Mouse (Mus musculus) lung, adult 2 months (tissue): Measurements from ENCODE around the gene Faap100. TPM values are rescaled to one million over a fixed set of nuclear protein-coding genes. Genes with fewer than 3 reads are reported as not detected.

Experiments
- DNase-seq: peaks from one replicate; pipeline ENCODE4 v3.0.0; 2022
- H3K4me1 ChIP-seq: fragments of 200-500 bp; 2 replicates; pipeline ENCODE4 v1.6.1; 2011; ENCODE audit warnings: low read length; ENCODE audit not compliant: control insufficient read depth, insufficient read depth
- H3K4me3 ChIP-seq: fragments of 200-500 bp; replicated peaks from 2 replicates; pipeline ENCODE3; 2011; ENCODE audit warnings: low read depth, mild to moderate bottlenecking, control low read depth, low read length; ENCODE audit errors: extremely low read depth
- CTCF ChIP-seq: fragments of 200-500 bp; IDR thresholded peaks from 2 replicates; pipeline ENCODE4 v1.5.1; 2011; ENCODE audit warnings: mild to moderate bottlenecking, low read length, control low read depth; ENCODE audit not compliant: insufficient read depth
- POLR2A ChIP-seq: fragments of 200-500 bp; IDR thresholded peaks from 2 replicates; pipeline ENCODE4 v1.6.1; 2011; ENCODE audit warnings: low read depth, mild to moderate bottlenecking, control low read depth, low read length, borderline replicate concordance; ENCODE audit errors: extremely low read depth
- WGBS: fragments of 180-500 bp; shearing (Covaris S2); methylation state at CpG from one replicate; pipeline ENCODE4 v1.1.7; 2018; 5-methylcytosine and 5-hydroxymethylcytosine counted together
- polyA plus RNA-seq: library from polyadenylated mRNA; depleted of rRNA; stranded (reverse); fragments of >200 nt; gene quantifications from 2 replicates; pipeline ENCODE4 v1.2.3, GENCODE M21; 2012

The Faap100 gene
- polyA plus RNA-seq, 1 experiment: 67.1 TPM

- TF ChIP-seq CTCF (no peak), POLR2A (peak; percentile 37; the same call in 1 of the 2 replicates)
- peaks cover 11% of the 10 kb centered on the region for H3K4me1 ChIP-seq
- WGBS: 3% methylated on average over 40 of the region's 40 CpGs
- no peak for DNase-seq
- H3K4me3 ChIP-seq: peak overlapping the region; percentile 86
These were observed 443 bp downstream of the Faap100 start for GRCm38 (mm10) chr11:120378031-120378610.

GRCm38 (mm10) chr11:120377337-120377736, 1.2 kb downstream of the Faap100 start:
- TF ChIP-seq POLR2A (no peak), CTCF (no peak)
- Histone ChIP-seq H3K4me1 (peaks cover 11% of the 10 kb centered on the region), H3K4me3 (no peak overlapping the region)
- WGBS: 55% methylated on average over 10 of the region's 10 CpGs
- DNase-seq: no peak

- Histone ChIP-seq H3K4me3 (no peak overlapping the region), H3K4me1 (peaks cover 11% of the 10 kb centered on the region)
- TF ChIP-seq POLR2A (no peak), CTCF (no peak)
- WGBS: 89% methylated on average over 17 of the region's 17 CpGs
- DNase-seq: no peak
These were observed 2.0 kb downstream of the Faap100 start for GRCm38 (mm10) chr11:120376302-120377160.

- TF ChIP-seq CTCF (no peak), POLR2A (no peak)
- DNase-seq: no peak
- 95% methylated on average over 10 of the region's 10 CpGs for WGBS
- Histone ChIP-seq H3K4me3 (no peak overlapping the region), H3K4me1 (peaks cover 11% of the 10 kb centered on the region)
These were observed 3.2 kb downstream of the Faap100 start for GRCm38 (mm10) chr11:120375324-120375723.

- H3K4me1 ChIP-seq: peaks cover 10% of the 10 kb centered on the region
- TF ChIP-seq CTCF (no peak), POLR2A (no peak)
- peak; percentile 46 for DNase-seq
- H3K4me3 ChIP-seq: no peak overlapping the region
- 70% methylated on average over 23 of the region's 23 CpGs for WGBS
These were observed 4.6 kb downstream of the Faap100 start for GRCm38 (mm10) chr11:120373820-120374586.

- no peak for DNase-seq
- Histone ChIP-seq H3K4me1 (peaks cover 8% of the 10 kb centered on the region), H3K4me3 (no peak overlapping the region)
- TF ChIP-seq CTCF: no peak
- no peak for TF ChIP-seq POLR2A
- 64% methylated on average over 13 of the region's 13 CpGs for WGBS
These were observed 5.5 kb downstream of the Faap100 start for GRCm38 (mm10) chr11:120373025-120373424.

- 36% methylated on average over 8 of the region's 8 CpGs for WGBS
- Histone ChIP-seq H3K4me1 (no peaks in the 10 kb centered on the region), H3K4me3 (no peak overlapping the region)
- TF ChIP-seq CTCF (peak; percentile 68), POLR2A (no peak)
- DNase-seq: peak; percentile 76
These were observed 8.9 kb downstream of the Faap100 start for GRCm38 (mm10) chr11:120369656-120370055.

- Histone ChIP-seq H3K4me3 (no peak overlapping the region), H3K4me1 (no peaks in the 10 kb centered on the region)
- WGBS: 39% methylated on average over 7 of the region's 7 CpGs
- no peak for DNase-seq
- TF ChIP-seq POLR2A (no peak), CTCF (no peak)
These were observed 12.0 kb downstream of the Faap100 start for GRCm38 (mm10) chr11:120366443-120367027.

GRCm38 (mm10) chr11:120362891-120363290, 15.7 kb downstream of the Faap100 start:
- Histone ChIP-seq H3K4me1 (0 out of 2 replicates have a peak, but pooled peaks cover 2% of the 10 kb centered on the region), H3K4me3 (no peak overlapping the region)
- TF ChIP-seq POLR2A: no peak
- no peak for TF ChIP-seq CTCF
- DNase-seq: no peak
- WGBS: 72% methylated on average over 6 of the region's 6 CpGs
